ENCODE assay signal across 8 mouse cellular contexts in genomic region chr16:18811468-18812384, GRCm38 (mm10). TPM values are rescaled to one million over a fixed set of nuclear protein-coding genes. Genes with fewer than 3 reads are reported as not detected.
DNase-seq lines count a peak whose midpoint lies in the region; ATAC-seq lines count a peak whose summit lies in the region.

Gene Ufd1 (plus strand): TSS chr16:18811779.
Gene Cdc45 (minus strand): TSS chr16:18811987.

- ATAC-seq in intestine, embryonic 14.5 days (replicated peaks; ENCODE audit: low FRiP score, low TSS enrichment, low read depth), result peak; percentile 96

- DNase-seq in adrenal gland, adult 18-20 months (ENCODE audit: low spot score in 2 of 2), result peak; percentile 79 to 83
- peak; percentile 93 for DNase-seq in embryo, embryonic 11 days
- DNase-seq in gastrocnemius, postnatal 25 days, result peak; percentile 89
- peak; percentile 88 for DNase-seq in intestine, embryonic 14.5 days (ENCODE audit: low spot score)
- DNase-seq in left cerebral cortex, postnatal 14 days (ENCODE audit: low spot score in 2 of 2), result peak; percentile 89 to 96
- peak; percentile 96 for DNase-seq in mesoderm, embryonic 11.5 days (ENCODE audit: low read depth, low spot score)
- peak; percentile 80 to 91 for DNase-seq in right cerebral cortex, postnatal 36 days (ENCODE audit: low spot score in 2 of 2)
- peak; percentile 95 for DNase-seq in yolk sac, embryonic 10.5 days (ENCODE audit: low spot score)

- no peaks in the 10 kb centered on the region for H3K9me3 ChIP-seq in intestine, embryonic 14.5 days (ENCODE audit: control insufficient read depth, low read length)

- peak within 1 kb of the TSS; percentile 80 for H3K4me2 ChIP-seq in intestine, embryonic 14.5 days (ENCODE audit: low read length)

- H3K4me3 ChIP-seq in intestine, embryonic 14.5 days (ENCODE audit: low read depth, low read length), result peak within 1 kb of the TSS; percentile 78

- intact Hi-C loops in left cerebral cortex, postnatal 14 days (cut with DNase I), result no loop called here

- peak within 1 kb of the TSS; percentile 85 for H3K9ac ChIP-seq in intestine, embryonic 14.5 days (ENCODE audit: low read length)

- no peaks in the 10 kb centered on the region for H3K27me3 ChIP-seq in intestine, embryonic 14.5 days (replicated peaks; ENCODE audit: control insufficient read depth, insufficient read depth, low read length)

- peak within 1 kb of the TSS; percentile 66; the same call in 1 of the 2 replicates for H3K27ac ChIP-seq in intestine, embryonic 14.5 days (ENCODE audit: low read depth)

- H3K4me1 ChIP-seq in intestine, embryonic 14.5 days (replicated peaks; ENCODE audit: control insufficient read depth, insufficient read depth, low read length), result peaks cover 11% of the 10 kb centered on the region

- under 1% methylated on average over 42 of the region's 42 CpGs for WGBS in intestine, embryonic 14.5 days

- peaks cover 50% of the 10 kb centered on the region for H3K36me3 ChIP-seq in intestine, embryonic 14.5 days (ENCODE audit: control insufficient read depth, insufficient read depth, low read length)

RNA-seq across cellular contexts. Expression of gene Ufd1, which starts in this region (rescaled TPM):
- total RNA-seq in adrenal gland, adult 18-20 months (2021), result 100 to 1,000 TPM in 1 of 2 experiments, 10 to 100 TPM in 1; 98.4 to 121 TPM
- 10 to 100 TPM; 38.9 to 39.8 TPM for total RNA-seq in gastrocnemius, postnatal 25 days (2021)
- polyA plus RNA-seq in intestine, embryonic 14.5 days (2014; fragmentation: Nextera tagmentation; extraction: Ambion mirVana), result 62.3 and 74.9 TPM in 2 replicates
- 10 to 100 TPM; 85.0 to 94.4 TPM for total RNA-seq in left cerebral cortex, postnatal 14 days (2021)

RNA-seq across cellular contexts. Expression of gene Cdc45, which starts in this region (rescaled TPM):
- 10 to 100 TPM in 1 of 2 experiments, 1 to 10 TPM in 1; 6.3 to 11.0 TPM for total RNA-seq in adrenal gland, adult 18-20 months (2021)
- total RNA-seq in gastrocnemius, postnatal 25 days (2021), result 1 to 10 TPM; 2.3 to 2.5 TPM
- polyA plus RNA-seq in intestine, embryonic 14.5 days (2014; fragmentation: Nextera tagmentation; extraction: Ambion mirVana), result 48.0 and 51.2 TPM in 2 replicates
- total RNA-seq in left cerebral cortex, postnatal 14 days (2021), result 1 to 10 TPM; 2.7 to 3.1 TPM

Comparison
In these comparisons a context has a peak if more than half of its experiments do, and no peak if none do; other contexts are left out.
1. Peak in every context shown above with its lines: DNase-seq, ATAC-seq, H3K4me3 ChIP-seq and H3K27ac ChIP-seq.